Mouse (Mus musculus) lung, adult 2 months (tissue): ENCODE measurements around the gene Neurod6.

ENCODE experiments used
- CTCF ChIP-seq: fragments of 200-500 bp; IDR thresholded peaks from 2 replicates; pipeline ENCODE4 v1.5.1; 2011; ENCODE audit warnings: mild to moderate bottlenecking, low read length, control low read depth; ENCODE audit not compliant: insufficient read depth
- POLR2A ChIP-seq: fragments of 200-500 bp; IDR thresholded peaks from 2 replicates; pipeline ENCODE4 v1.6.1; 2011; ENCODE audit warnings: low read depth, mild to moderate bottlenecking, control low read depth, low read length, borderline replicate concordance; ENCODE audit errors: extremely low read depth

- TF ChIP-seq CTCF (no peak), POLR2A (no peak)
Measured at GRCm38 (mm10) chr6:55649581-55649980, 31.5 kb downstream of the Neurod6 start.
